Mouse (Mus musculus): ENCODE results near the gene Ttpal.

Gene Ttpal

GRCm38 (mm10) chr2:163602101-163602971, at the start of gene Ttpal:
Ttpal (plus strand) TSS chr2:163602314.
- DNase-seq (ENCODE audit: low spot score in 2 of 2): peak; percentile 92 to 93

- DNase-seq (ENCODE audit: low spot score in 2 of 2): no peak
Observed at GRCm38 (mm10) chr2:163552518-163552929, 49.6 kb upstream of the Ttpal start.

GRCm38 (mm10) chr2:163554425-163554982, 47.6 kb upstream of the Ttpal start:
- no peak for DNase-seq (ENCODE audit: low spot score in 2 of 2)

GRCm38 (mm10) chr2:163554996-163555395, 47.1 kb upstream of the Ttpal start:
- no peak for DNase-seq (ENCODE audit: low spot score in 2 of 2)

GRCm38 (mm10) chr2:163555417-163555816, 46.7 kb upstream of the Ttpal start:
- DNase-seq (ENCODE audit: low spot score in 2 of 2): no peak

- no peak for DNase-seq (ENCODE audit: low spot score in 2 of 2)
Observed at GRCm38 (mm10) chr2:163558548-163558947, 43.6 kb upstream of the Ttpal start.

GRCm38 (mm10) chr2:163559236-163559635, 42.9 kb upstream of the Ttpal start:
- DNase-seq (ENCODE audit: low spot score in 2 of 2): no peak

GRCm38 (mm10) chr2:163560247-163560646, 41.9 kb upstream of the Ttpal start:
- no peak for DNase-seq (ENCODE audit: low spot score in 2 of 2)

GRCm38 (mm10) chr2:163561258-163561948, 40.7 kb upstream of the Ttpal start:
- DNase-seq (ENCODE audit: low spot score in 2 of 2): no peak

GRCm38 (mm10) chr2:163564646-163565045, 37.5 kb upstream of the Ttpal start:
- DNase-seq (ENCODE audit: low spot score in 2 of 2): no peak

GRCm38 (mm10) chr2:163574321-163574720, 27.8 kb upstream of the Ttpal start:
- DNase-seq (ENCODE audit: low spot score in 2 of 2): no peak

GRCm38 (mm10) chr2:163575248-163575647, 26.9 kb upstream of the Ttpal start:
- no peak for DNase-seq (ENCODE audit: low spot score in 2 of 2)

GRCm38 (mm10) chr2:163577986-163578385, 24.1 kb upstream of the Ttpal start:
- DNase-seq (ENCODE audit: low spot score in 2 of 2): no peak

GRCm38 (mm10) chr2:163580069-163580945, 21.8 kb upstream of the Ttpal start:
- no peak for DNase-seq (ENCODE audit: low spot score in 2 of 2)

GRCm38 (mm10) chr2:163583226-163584087, 18.7 kb upstream of the Ttpal start:
- DNase-seq (ENCODE audit: low spot score in 2 of 2): no peak

GRCm38 (mm10) chr2:163584088-163584426, 18.1 kb upstream of the Ttpal start:
- no peak for DNase-seq (ENCODE audit: low spot score in 2 of 2)

GRCm38 (mm10) chr2:163586384-163587261, 15.5 kb upstream of the Ttpal start:
- peak in 1 of 2 experiments; percentile 29 for DNase-seq (ENCODE audit: low spot score in 2 of 2)

- no peak for DNase-seq (ENCODE audit: low spot score in 2 of 2)
Observed at GRCm38 (mm10) chr2:163587506-163587905, 14.6 kb upstream of the Ttpal start.

- no peak for DNase-seq (ENCODE audit: low spot score in 2 of 2)
Observed at GRCm38 (mm10) chr2:163590211-163590610, 11.9 kb upstream of the Ttpal start.

- no peak for DNase-seq (ENCODE audit: low spot score in 2 of 2)
Observed at GRCm38 (mm10) chr2:163590996-163591395, 11.1 kb upstream of the Ttpal start.

Measured in spleen, postnatal 36 days (tissue).